Mouse (Mus musculus) left cerebral cortex, adult 8-10 months (tissue): ENCODE data around the gene Myo18b. TPM values are rescaled to one million over a fixed set of nuclear protein-coding genes. Genes with fewer than 3 reads are reported as not detected.

ENCODE experiments used
- DNase-seq, 2 experiments: peaks; one replicate each; pipeline ENCODE4 v3.0.0; 2022; ENCODE audit warnings: low spot score in 2 of 2
- total RNA-seq, 4 experiments: library from RNA; stranded (reverse); gene quantifications; 2 replicates each; pipeline ENCODE4 v1.2.4; 2022

The Myo18b gene
- total RNA-seq, 4 experiments from 2014 or later = 1.4 to 1.7 (median 1.5) TPM

GRCm38 (mm10) chr5:112640651-112641050 lies 255.5 kb downstream of the Myo18b start:
- no peak for DNase-seq

Other genes with a start within 250 kb of the Myo18b start
- gene Grk3, start 119.4 kb upstream of the Myo18b start, total RNA-seq = 10 to 100 TPM; 72.3 to 87.3 (median 75.4) TPM
- gene Crybb2, start 173.8 kb upstream of the Myo18b start, total RNA-seq = not detected
- gene Crybb3, start 185.2 kb upstream of the Myo18b start, total RNA-seq = 1 to 10 TPM in 1 of 4 experiments, under 1 TPM in 1, not detected in 2; 0.53 to 2.6 TPM